Mouse (Mus musculus) left cerebral cortex, postnatal 14 days (tissue): ENCODE measurements around the gene Tmem208. TPM values are rescaled to one million over a fixed set of nuclear protein-coding genes. Genes with fewer than 3 reads are reported as not detected.

Source experiments
- DNase-seq, 2 experiments: peaks; one replicate each; pipeline ENCODE4 v3.0.0; 2021 to 2022; ENCODE audit warnings: low spot score in 2 of 2, mixed read lengths in 1 of 2
- intact Hi-C: fragments of 180-260 bp; cut with DNase I; formaldehyde crosslinking; loops from one replicate; pipeline ENCODE4 v1.15.1; 2025
- total RNA-seq, 2 experiments: library from RNA; stranded (reverse); gene quantifications; 2 replicates each; pipeline ENCODE4 v1.2.3; 2021

Tmem208 gene
- total RNA-seq, 2 experiments from 2014 or later, result 42.2 to 43.1 TPM

DNA sequence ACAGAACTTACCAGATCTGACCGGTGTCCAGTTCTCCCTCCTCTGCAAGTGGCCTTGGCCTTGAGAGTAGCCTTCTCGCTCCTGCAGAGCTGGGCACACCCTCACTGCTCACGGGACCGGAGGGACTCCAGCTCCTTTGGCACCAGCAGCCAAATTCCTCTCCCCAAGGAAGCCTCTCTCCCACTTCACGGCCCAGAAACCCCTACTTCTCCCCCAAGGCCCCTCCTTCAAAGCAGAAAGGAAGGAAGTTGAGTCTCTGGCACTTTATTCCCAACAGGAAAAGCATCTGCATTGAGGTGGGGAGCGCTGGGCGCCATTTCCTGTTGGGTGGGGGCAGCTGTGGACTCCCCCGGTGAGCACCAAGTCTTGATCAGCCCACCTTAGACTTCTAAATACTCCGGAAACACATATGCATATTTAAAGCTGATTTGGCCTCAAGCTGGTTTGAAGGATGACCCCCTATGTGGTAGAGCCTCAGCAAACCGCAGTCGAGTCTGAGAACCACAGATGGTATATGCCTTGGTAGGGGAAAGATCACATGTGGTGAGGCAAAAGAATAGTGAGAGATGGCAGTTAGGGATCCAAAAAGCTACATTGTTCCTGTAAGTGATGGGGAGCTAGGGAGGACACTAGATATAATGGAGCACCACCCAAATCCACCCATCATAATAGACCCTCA lies 30.1 kb upstream of the Tmem208 start, which contains the start of gene Exoc3l:
Gene Exoc3l (minus strand): TSS at position 207 of the 679 bp plus-strand sequence.
- intact Hi-C loops, result no loop called here
- no peak for DNase-seq

DNA sequence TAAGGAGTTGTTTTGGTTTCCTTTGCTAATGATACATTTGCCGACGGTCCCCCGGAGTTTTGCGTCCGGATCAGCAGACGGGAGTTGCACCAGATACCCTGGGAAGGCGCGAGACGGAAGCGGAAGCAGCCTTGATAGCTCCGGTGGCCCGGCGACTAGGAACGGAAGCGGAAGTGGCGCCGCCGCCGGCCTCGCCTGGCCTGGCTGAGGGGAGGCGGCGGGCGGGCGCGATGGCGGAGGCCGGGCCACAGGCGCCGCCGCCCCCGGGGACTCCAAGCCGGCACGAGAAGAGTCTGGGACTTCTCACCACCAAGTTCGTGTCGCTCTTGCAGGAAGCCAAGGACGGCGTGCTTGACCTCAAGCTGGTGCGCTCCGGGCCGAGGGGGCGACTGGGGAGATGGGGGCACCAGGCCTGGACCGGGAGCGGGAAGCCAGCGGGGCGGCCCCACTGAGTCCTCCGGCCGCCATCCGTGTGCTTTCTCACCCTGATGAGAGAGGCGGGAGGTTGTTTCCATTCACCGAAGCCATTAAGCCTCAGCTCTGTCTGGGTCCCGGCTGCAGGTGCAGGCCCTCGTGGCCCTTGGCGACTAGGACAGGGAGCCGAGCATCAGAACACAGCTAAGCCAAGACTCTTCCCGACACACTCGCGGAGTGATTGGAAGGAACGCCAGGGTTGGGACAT lies 28.5 kb upstream of the Tmem208 start, which contains the start of gene E2f4:
Gene E2f4 (plus strand): TSS at position 153 of the 682 bp plus-strand sequence.
- intact Hi-C loops, result no loop called here
- DNase-seq, result peak; percentile 88 to 95

DNA sequence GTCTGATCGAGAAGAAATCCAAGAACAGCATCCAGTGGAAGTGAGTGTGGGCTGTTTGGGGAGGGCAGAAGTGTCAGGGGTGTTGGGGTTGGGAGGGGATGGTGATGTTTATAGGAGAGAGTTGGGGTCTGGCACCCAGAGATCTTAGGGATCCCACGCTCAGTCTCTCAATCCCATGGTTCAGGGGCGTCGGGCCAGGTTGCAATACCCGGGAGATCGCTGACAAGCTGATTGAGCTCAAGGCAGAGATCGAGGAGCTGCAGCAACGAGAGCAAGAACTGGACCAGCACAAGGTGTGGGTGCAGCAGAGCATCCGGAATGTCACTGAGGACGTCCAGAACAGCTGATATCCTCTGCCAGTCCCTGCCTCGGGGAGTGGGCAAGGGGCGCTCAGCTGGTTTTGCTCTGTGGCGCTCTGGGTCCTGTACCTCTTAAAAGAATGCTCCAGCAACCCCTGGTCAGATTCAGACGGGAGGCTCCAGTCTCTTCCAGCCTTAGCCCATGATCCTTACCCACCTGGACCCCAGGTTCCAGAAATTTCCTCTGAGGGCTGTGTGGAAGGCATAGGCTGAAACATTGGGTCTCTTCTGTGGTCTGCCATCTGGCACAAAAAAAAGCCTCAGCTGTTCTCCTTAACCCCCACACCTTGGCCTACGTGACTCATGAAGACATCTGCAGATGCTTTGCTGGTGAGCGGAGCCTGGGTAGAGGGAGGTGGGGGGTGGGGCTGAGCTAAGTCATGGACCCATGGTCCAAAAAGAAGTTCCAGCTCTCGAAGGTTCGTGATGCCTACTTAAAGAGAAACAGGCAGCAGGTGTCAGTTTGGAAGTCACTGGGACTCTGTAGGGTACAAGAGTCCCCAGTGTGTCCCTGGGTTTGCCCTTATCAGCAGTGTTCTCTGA lies 27.6 kb upstream of the Tmem208 start:
- intact Hi-C loops, result no loop called here
- no peak for DNase-seq

DNA sequence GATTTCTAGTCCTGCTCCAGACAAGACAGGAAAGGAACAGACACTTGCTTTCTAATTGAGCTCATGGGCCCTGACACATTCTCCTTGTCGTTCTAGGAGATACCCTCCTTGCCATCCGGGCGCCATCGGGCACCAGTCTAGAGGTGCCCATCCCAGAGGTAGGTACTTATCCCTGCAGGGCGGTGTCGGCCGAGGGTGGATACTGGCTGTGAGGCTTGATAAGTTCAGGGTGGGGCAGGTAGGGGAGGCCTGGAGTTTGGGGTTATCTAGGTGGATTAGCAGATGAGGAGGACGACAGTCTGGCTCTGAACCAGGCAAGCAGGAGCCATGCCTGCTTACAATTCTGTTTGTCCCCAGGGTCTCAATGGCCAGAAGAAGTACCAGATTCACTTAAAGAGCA lies 26.2 kb upstream of the Tmem208 start:
- no peak for DNase-seq
- intact Hi-C loops, result no loop called here

DNA sequence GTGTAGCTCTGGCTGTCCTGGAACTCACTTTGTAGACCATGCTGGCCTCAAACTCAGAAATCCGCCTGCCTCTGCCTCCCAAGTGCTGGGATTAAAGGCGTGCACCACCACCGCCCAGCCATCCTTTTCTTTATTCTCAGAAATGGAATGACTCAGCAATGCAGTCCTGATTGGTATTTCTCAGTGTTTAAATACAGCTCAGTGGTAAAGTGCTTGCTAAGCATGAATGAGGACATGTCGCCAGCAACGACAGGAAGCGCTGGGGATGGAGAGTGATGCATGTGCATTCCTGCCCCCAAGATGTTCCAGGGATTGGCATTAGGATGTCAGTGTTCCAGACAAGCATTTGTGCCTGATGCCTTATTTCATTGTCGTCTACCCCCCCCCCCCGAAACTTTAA lies 22.8 kb upstream of the Tmem208 start:
- DNase-seq, result no peak
- intact Hi-C loops, result no loop called here

DNA sequence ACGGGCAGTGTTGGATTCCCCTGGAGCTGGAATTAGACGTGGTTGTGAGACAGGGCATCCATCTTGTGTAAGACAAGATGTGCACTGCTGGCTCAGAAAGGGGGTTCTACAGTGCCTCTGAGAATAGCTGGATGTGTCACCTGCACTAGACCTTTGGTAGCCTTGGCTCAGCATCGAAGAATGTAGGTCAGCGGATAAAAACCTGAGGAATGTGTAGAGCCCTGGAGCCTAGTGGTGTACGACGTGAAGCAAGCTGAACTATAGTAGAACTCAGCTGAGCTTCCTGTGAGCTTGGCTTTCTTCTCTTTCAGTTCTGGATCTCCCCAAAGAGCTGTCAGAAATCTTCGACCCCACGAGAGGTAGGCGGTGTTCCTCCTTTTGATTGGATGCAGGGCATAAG lies 22.3 kb upstream of the Tmem208 start:
- DNase-seq, result no peak
- intact Hi-C loops, result no loop called here

DNA sequence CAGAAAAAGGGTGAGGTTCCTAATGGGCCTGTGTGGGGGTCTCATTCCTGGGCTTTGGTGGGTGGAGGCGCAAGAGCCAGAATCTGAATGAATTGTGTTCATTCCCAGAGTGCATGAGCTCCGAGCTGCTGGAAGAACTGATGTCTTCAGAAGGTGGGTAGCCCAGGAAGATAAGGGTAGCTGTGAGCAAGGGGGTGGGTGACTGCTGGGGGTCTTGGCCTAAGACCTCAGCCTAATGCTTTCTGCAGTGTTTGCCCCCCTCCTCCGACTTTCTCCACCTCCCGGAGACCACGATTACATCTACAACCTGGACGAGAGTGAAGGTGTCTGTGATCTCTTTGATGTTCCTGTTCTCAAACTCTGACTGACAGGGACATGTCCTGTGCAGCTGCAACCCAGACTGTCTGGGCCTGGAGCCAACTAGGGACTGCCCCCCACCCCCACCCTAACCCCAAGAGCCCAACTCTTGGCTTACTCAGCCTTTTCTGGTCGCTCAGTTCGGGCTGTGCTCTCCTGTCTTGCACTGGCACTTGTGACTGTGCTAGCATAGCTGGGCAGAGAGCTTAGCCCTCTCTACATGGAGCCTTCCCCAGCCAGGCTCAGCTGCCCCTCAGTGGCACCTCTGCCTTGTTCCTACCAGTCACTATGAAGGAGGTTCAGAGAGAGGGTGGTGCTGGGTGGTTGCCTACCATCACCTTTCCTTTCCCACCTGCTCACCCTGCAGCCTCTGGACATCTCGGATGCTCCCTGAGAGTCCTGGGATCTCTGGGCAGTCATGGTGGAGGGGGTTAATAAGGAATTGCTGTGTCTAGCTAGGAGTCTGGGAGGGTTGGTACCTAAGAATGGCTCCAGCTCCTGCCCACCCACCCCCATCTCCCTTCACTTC lies 21.6 kb upstream of the Tmem208 start:
- DNase-seq, result no peak
- intact Hi-C loops, result no loop called here

DNA sequence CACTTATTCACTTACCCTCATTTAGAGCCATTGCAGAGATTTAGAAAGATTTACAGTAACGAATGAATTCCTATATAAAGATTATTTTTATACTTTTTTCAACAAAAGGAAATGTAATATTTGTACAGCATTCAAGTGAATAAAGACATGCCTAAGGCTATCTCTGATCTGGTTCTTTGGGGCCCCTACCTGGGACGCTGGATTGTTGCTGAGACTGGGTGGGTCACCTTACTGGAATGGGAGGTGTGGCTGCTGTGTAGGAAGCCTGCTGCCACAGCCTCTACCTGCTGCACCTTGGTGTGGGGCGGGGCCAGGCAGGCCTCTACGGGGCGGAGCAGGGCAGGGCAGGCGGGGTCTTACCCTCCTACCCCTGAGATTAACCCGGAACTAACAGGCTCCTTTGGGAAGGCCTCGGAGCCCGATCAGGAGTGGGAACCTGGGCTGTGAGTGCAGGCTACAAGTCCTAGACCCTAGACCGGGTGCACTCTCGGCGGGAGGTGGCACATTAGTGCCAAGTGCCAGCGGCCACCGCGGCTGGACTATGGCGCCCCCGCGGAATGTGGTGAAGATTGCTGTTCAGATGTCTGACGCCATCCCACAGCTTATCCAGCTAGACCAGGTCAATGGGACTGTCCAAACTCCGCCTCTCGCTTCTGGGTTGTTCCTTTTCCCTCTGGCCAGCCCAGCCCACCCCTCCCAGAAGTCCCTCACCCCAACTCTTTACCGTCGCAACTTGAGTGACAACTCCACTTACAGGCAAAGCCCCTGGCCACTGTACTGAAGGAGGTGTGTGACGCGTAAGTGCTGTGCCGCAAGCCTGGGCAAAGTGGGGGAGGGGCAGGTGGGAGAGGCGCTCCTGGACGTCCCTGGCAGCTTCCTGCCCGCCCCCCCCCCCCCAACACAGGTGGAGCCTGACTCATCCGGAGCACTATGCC lies 20.7 kb upstream of the Tmem208 start, which contains the start of gene Elmo3:
Gene Elmo3 (plus strand): TSS at position 391 of the 935 bp plus-strand sequence.
- intact Hi-C loops, result no loop called here
- peak; percentile 65 to 72 for DNase-seq

DNA sequence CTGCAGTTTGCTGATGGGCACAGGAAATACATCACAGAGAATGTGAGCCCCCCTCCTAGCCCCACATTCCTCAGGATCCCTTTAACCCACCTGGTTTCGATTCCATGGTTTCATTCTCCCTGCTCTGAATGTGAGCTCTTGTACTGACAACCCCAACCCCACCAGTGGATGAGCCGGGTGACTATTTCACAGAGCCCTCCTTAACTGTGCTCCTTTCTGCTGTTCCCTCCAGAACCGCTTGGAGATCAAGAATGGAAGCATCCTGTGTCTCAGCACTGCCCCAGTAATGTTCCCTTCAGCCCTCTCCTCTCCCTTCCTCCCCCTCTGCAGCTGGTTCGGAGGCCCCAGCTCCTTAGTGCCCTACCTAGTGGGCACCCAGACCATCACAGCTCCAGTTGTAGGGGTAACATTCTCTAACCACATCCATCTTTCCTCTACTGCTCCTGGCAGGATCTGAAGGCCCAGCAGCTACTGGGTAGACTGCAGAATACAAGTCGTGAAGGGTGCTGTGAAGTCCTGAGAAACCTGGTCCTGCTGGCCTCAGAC lies 19.9 kb upstream of the Tmem208 start:
- intact Hi-C loops, result no loop called here
- peak in 1 of 2 experiments; percentile 62 for DNase-seq

DNA sequence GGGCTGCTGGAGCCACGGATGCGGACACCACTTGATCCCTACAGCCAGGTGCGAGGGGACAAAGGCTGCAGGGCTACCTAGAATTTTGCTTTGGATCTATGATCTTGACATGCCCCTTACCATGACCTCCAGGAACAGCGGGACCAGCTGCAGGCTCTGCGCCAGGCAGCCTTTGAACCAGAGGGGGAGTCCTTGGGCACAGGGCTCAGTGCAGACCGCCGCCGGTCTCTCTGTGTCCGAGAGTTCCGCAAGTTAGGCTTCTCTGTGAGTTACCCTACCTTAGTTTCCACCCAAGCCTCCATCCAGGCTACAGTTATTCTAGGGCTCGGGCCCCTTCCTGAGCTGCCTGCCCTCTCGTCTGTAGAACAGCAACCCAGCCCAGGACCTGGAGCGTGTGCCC lies 18.5 kb upstream of the Tmem208 start:
- intact Hi-C loops, result no loop called here
- no peak for DNase-seq

DNA sequence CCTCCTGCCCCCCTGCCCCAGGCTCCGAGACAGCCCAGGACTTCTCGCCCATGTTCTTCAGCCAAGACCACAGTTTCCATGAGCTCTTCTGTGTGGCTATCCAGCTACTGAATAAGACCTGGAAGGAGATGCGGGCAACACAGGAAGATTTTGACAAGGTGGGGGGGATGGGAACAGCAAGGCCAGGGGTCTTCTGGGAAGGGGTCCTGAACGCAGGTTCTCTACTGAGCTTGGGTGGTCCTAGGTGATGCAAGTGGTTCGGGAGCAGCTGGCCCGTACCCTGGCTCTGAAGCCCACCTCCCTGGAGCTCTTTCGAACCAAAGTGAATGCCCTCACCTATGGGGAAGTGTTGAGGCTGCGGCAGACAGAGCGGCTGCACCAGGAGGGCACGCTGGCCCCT lies 17.7 kb upstream of the Tmem208 start:
- DNase-seq, result no peak
- intact Hi-C loops, result no loop called here

DNA sequence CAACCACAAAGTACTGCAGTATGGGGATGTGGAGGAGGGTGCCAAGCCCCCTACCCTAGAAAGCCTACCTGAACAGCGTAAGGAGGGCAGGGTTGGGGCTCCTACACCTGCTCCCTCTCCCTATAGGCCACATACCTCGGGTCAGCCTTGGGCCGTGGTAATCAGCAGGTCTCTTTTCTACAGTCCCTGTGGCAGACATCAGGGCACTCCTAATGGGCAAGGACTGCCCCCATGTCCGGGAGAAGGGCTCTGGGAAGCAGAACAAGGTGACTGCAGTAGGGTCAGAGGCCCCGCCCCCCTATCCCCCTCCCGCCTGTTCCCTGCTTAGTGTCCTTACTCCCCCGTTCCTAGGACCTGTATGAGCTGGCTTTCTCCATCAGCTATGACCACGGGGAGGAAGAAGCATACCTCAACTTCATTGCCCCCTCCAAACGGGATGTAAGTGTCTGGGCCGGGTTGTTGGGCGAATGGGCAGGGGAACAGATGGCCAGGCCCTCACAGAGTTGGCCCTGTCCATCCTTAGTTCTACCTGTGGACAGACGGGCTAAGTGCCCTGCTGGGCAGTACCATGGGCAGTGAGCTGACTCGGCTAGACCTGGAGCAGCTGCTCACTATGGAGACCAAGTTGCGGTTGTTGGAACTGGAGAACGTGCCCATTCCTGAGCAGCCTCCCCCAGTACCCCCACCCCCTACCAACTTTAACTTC lies 16.9 kb upstream of the Tmem208 start:
- DNase-seq, result no peak
- intact Hi-C loops, result no loop called here

DNA sequence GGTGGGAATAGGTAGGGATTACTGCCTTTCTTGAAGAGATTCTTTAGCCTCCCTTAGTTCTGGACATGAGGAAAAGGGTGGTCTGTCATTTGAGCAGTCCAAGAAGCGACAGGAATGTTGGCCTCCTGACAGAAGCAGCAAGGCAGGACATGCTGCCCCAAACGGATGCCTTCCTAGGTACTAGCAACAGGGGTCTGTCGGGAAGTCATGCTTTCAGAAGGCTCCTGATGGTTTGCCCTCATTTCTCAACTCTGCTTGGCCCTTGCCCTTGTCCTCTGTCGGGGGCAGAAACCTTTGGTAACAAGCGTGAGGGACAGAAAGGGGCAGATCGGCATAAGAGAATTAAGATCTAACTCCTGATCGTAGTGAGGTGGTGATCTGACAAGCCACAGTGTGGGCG lies 16.0 kb upstream of the Tmem208 start:
- intact Hi-C loops, result no loop called here
- no peak for DNase-seq

DNA sequence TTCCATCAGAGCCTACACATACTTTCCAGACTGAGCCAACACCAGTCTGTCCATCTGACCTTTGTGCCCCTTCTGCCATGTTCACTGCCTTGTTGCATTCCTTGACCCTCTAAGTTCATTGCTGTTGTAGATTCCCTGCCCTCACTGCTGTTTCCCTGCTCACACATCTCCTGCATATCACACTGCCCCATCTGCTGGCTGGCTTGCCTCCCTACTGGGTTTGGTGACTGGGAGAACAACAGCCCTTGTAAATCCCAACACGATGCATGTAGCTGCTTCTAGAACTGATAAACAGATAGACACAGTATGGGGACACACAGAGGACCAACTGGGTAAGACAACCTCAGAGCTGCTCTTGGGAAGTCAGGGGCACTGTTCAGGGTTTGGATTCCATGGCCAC lies 14.4 kb upstream of the Tmem208 start:
- no peak for DNase-seq
- intact Hi-C loops, result no loop called here

DNA sequence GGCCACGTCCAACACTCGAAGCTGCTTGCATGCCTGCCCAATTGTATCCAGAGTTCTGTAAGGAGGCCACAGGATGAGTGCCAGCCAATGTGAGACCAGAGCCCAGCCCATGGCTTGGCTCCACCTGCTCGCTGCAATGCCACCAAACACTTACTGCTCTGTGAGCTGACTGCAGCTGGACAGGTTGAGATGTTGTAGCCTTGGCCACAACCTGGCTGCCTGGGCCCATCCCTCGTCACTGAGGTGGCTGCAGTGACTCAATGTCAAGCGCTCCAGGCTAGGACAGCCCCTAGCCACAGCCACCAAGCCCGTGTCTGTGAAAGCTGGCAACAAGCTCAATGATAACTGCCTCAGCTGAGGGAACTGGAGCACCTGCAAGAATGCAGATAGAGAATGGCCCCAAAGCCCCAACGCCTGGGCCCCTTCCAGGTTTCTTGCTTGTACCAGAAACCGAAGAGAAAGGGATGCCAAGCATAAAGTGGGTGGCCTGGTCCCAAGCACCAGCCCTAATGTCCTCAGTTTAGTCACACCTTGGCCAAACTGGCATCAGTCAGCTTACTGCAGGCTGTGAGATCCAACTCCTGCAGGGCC lies 13.2 kb upstream of the Tmem208 start:
- intact Hi-C loops, result no loop called here
- DNase-seq, result no peak

DNA sequence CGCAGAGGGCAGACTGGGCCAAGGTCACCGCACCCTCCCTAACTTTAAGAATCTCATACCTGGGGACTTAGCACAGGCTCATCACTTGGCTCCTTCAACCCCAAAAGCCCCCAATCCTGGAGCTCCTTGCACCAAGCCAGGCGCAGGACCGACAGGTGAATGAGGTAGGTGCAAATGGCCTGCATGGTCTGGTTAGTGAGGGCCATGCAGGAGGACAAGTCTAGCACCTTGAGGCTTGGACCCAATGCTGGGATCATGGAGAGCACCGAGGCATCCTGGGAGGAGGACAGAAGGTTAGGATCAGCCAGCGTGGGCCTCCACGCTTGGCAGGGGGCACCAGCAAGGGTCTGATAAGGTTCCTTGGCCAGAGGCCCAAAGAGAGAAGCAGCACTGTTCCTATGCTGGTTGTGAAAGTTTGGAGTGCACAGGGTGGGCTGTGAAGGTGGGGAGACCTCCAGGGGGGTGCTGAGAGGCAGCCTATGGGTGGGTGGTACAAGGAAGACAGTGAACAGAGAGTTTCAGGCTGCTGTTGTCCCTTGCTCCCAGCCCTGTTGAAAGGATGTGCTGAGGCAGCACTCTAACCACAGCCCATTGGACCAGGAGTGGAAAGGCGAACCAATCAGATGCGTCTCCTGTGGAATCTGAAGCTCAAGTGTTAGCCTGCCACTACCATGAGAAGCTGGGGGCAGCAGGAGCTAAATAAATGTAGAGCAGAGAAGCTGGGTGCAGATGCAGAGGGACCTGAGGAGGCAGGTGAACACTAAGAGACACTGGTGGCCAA lies 12.3 kb upstream of the Tmem208 start:
- DNase-seq, result no peak
- intact Hi-C loops, result no loop called here
